Mouse (Mus musculus) kidney, adult 9 months (tissue): Measurements from ENCODE around the gene 4931406C07Rik.
"Not testable (repeated sequence)": the region's sequence is repeated elsewhere in the genome, so short reads cannot be mapped to it uniquely, and the experiment has no call there.

Experiments
- DNase-seq: peaks from one replicate; pipeline ENCODE4 v3.0.0; 2022

Gene 4931406C07Rik

GRCm38 (mm10) chr9:15306398-15307119, at the start of gene 4931406C07Rik:
Gene 4931406C07Rik, minus strand, starts transcription at chr9:15306448.
- no peak for DNase-seq

GRCm38 (mm10) chr9:15349925-15350324, 43.7 kb upstream of the 4931406C07Rik start:
- DNase-seq = no peak

GRCm38 (mm10) chr9:15337776-15338175, 31.5 kb upstream of the 4931406C07Rik start:
- DNase-seq = peak; percentile 68

- DNase-seq = no peak
Observed at GRCm38 (mm10) chr9:15318170-15318742, 12.0 kb upstream of the 4931406C07Rik start.

GRCm38 (mm10) chr9:15317223-15318169, 11.2 kb upstream of the 4931406C07Rik start:
- no peak for DNase-seq

- DNase-seq = not testable (repeated sequence)
Observed at GRCm38 (mm10) chr9:15316296-15316695, 10.0 kb upstream of the 4931406C07Rik start.

- DNase-seq = no peak
Observed at GRCm38 (mm10) chr9:15314619-15315018, 8.4 kb upstream of the 4931406C07Rik start.

- no peak for DNase-seq
Observed at GRCm38 (mm10) chr9:15313633-15314032, 7.4 kb upstream of the 4931406C07Rik start.

- no peak for DNase-seq
Observed at GRCm38 (mm10) chr9:15312054-15312735, 5.9 kb upstream of the 4931406C07Rik start.

GRCm38 (mm10) chr9:15310179-15310578, 3.9 kb upstream of the 4931406C07Rik start:
- no peak for DNase-seq

GRCm38 (mm10) chr9:15309425-15309824, 3.2 kb upstream of the 4931406C07Rik start:
- peak; percentile 26 for DNase-seq

GRCm38 (mm10) chr9:15308254-15308653, 2.0 kb upstream of the 4931406C07Rik start:
- DNase-seq = no peak

GRCm38 (mm10) chr9:15307257-15307656, 1.0 kb upstream of the 4931406C07Rik start:
- no peak for DNase-seq

GRCm38 (mm10) chr9:15305503-15306397, 498 bp downstream of the 4931406C07Rik start, which contains the start of gene Taf1d:
Gene Taf1d, plus strand, starts transcription at chr9:15306214.
- peak; percentile 99 for DNase-seq

- DNase-seq = peak; percentile 91
Observed at GRCm38 (mm10) chr9:15302881-15303280, 3.4 kb downstream of the 4931406C07Rik start.

- DNase-seq = not testable (repeated sequence)
Observed at GRCm38 (mm10) chr9:15302006-15302405, 4.2 kb downstream of the 4931406C07Rik start.

- peak; percentile 96 for DNase-seq
Observed at GRCm38 (mm10) chr9:15301399-15301798, 4.8 kb downstream of the 4931406C07Rik start.

GRCm38 (mm10) chr9:15300056-15300455, 6.2 kb downstream of the 4931406C07Rik start:
- no peak for DNase-seq

GRCm38 (mm10) chr9:15298451-15298850, 7.8 kb downstream of the 4931406C07Rik start:
- DNase-seq = no peak

- no peak for DNase-seq
Observed at GRCm38 (mm10) chr9:15297112-15297511, 9.1 kb downstream of the 4931406C07Rik start.

GRCm38 (mm10) chr9:15289251-15289650, 17.0 kb downstream of the 4931406C07Rik start:
- no peak for DNase-seq
